Mouse (Mus musculus) lung, embryonic 16.5 days (tissue): ENCODE data around the gene Ano10. TPM values are rescaled to one million over a fixed set of nuclear protein-coding genes. Genes with fewer than 3 reads are reported as not detected.

Source experiments
- ATAC-seq: fragments of 200-750 bp; cut with Nextera tagmentation; 2 replicates; pipeline ENCODE4 v1.8.0; 2017; ENCODE audit warnings: low read depth, mild to moderate bottlenecking, moderate library complexity
- H3K27ac ChIP-seq: fragments of 300-500 bp; sonication (generic); 2 replicates; pipeline ENCODE4 v1.5.1; 2014; ENCODE audit warnings: mild to moderate bottlenecking, control low read depth, low read length
- H3K27me3 ChIP-seq: fragments of 300-500 bp; sonication (generic); 2 replicates; pipeline ENCODE4 v1.6.1; 2014; ENCODE audit warnings: low read depth, low read length, mixed read lengths; ENCODE audit not compliant: control insufficient read depth, insufficient read depth
- H3K36me3 ChIP-seq: fragments of 300-500 bp; sonication (generic); 2 replicates; pipeline ENCODE4 v1.6.1; 2014; ENCODE audit warnings: low read length; ENCODE audit not compliant: control insufficient read depth, insufficient read depth
- H3K4me1 ChIP-seq: fragments of 300-500 bp; sonication (generic); replicated peaks from 2 replicates; pipeline ENCODE4 v1.6.1; 2014; ENCODE audit warnings: low read length, mixed read lengths; ENCODE audit not compliant: control insufficient read depth, insufficient read depth
- H3K4me2 ChIP-seq: fragments of 300-500 bp; sonication (generic); 2 replicates; pipeline ENCODE4 v1.6.1; 2014; ENCODE audit warnings: low read depth, low read length, control low read depth
- H3K4me3 ChIP-seq: fragments of 300-500 bp; sonication (generic); 2 replicates; pipeline ENCODE4 v1.5.1; 2014; ENCODE audit warnings: mild to moderate bottlenecking, low read length, control low read depth
- H3K9ac ChIP-seq: fragments of 300-500 bp; sonication (generic); 2 replicates; pipeline ENCODE4 v1.6.1; 2014; ENCODE audit warnings: low read length, control low read depth
- H3K9me3 ChIP-seq: fragments of 300-500 bp; sonication (generic); 2 replicates; pipeline ENCODE4 v1.6.1; 2016; ENCODE audit warnings: low read length; ENCODE audit not compliant: control insufficient read depth
- WGBS: fragments of 180-500 bp; shearing (Covaris S2); extraction: QIAGEN DNeasy Blood & Tissue Kit; methylation state at CpG from one replicate; pipeline ENCODE4 v1.1.7; 2014; 5-methylcytosine and 5-hydroxymethylcytosine counted together
- polyA plus RNA-seq: library from polyadenylated mRNA; unstranded; fragments of >200 nt; fragmentation: Nextera tagmentation; extraction: Ambion mirVana; gene quantifications from 2 replicates; pipeline ENCODE4 v1.2.1, GENCODE M21; 2015

Gene Ano10
- polyA plus RNA-seq, 1 experiment from 2014 or later = 31.8 TPM

DNA sequence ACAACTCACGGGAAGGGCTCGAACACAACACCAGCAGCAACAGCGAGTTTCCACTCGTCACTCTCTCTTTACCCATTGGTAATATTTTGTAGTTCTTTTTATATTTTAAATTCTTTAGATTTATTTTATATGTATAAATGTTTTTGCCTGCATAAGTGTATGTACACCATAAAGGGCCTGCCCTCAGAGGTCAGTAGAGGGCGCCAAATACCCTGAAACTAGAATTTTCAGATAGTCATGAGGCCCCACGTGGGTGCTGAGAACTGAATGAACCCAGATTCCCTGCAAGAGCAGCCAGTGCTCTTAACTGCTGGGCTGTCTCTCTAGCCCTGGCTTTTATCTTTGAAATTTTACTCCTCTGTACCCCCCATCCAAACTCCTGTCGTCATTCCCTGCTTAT lies 89.7 kb downstream of the Ano10 start:
- WGBS = 73% methylated on average over 7 of the region's 7 CpGs
- peaks cover 2% of the 10 kb centered on the region; the same call in 1 of the 2 replicates for H3K9me3 ChIP-seq
- peaks cover 10% of the 10 kb centered on the region for H3K4me1 ChIP-seq
- no peak overlapping the region for H3K9ac ChIP-seq
- no peak overlapping the region for H3K4me3 ChIP-seq
- no peaks in the 10 kb centered on the region for H3K36me3 ChIP-seq
- no peak overlapping the region for H3K4me2 ChIP-seq
- no peak overlapping the region for H3K27ac ChIP-seq
- ATAC-seq = 0 out of 2 replicates have a peak, but pooled peaks have one; percentile 9
- no peaks in the 10 kb centered on the region for H3K27me3 ChIP-seq

DNA sequence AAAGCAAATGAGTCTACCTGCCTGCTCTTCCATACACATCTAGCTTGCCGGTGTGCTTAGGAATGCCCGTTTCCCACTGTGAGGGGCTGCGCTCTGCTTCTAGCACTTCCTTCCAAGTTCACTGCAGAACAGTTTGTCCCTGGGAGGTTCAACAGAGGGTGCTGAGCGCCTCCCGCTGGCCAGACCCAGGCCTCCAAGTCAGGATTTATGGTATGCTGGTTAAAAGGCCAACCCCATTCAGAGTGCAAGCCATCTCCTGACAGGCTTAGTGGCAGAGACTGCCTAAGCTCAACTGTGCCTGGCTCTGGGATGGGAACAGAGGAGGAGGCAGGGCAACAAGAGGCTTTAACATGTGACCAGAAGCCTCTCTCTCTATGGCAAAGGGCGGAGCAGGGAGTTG lies 95.0 kb downstream of the Ano10 start:
- Histone ChIP-seq H3K27ac (no peak overlapping the region), H3K4me1 (peaks cover 17% of the 10 kb centered on the region), H3K4me3 (no peak overlapping the region), H3K36me3 (no peaks in the 10 kb centered on the region), H3K27me3 (no peaks in the 10 kb centered on the region), H3K9me3 (no peaks in the 10 kb centered on the region), H3K9ac (no peak overlapping the region), H3K4me2 (no peak overlapping the region)
- whole genome bisulfite sequencing = 42% methylated on average over 6 of the region's 6 CpGs
- ATAC-seq = 0 out of 2 replicates have a peak, but pooled peaks have one; percentile 24

DNA sequence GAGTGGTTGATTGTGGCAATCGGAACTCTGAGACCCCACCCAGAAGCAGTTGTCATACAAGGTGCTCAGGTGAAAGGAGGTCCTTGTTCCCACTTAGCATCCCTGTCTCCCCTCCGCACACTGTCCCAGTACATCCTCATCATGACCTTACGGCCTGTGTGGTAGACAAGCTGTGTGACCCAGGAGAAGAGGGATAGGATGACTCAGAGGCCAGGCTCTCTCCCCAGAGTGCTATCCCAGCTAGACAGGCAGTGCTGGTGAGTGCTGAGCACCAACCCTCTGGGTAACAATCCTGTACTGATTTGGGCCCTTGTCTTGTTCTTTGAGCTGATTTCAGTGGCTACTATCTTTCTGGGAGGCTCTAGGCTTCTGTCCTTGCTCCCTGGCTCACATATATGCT lies 95.6 kb downstream of the Ano10 start:
- peaks cover 21% of the 10 kb centered on the region for H3K4me1 ChIP-seq
- H3K36me3 ChIP-seq = no peaks in the 10 kb centered on the region
- H3K9me3 ChIP-seq = no peaks in the 10 kb centered on the region
- no peak for ATAC-seq
- 92% methylated on average over 3 of the region's 3 CpGs for WGBS
- H3K4me3 ChIP-seq = no peak overlapping the region
- no peak overlapping the region for H3K4me2 ChIP-seq
- H3K27ac ChIP-seq = no peak overlapping the region
- H3K9ac ChIP-seq = no peak overlapping the region
- no peaks in the 10 kb centered on the region for H3K27me3 ChIP-seq

- no peak overlapping the region for H3K9ac ChIP-seq
- H3K9me3 ChIP-seq = no peaks in the 10 kb centered on the region
- ATAC-seq = no peak
- no peaks in the 10 kb centered on the region for H3K27me3 ChIP-seq
- H3K4me1 ChIP-seq = peaks cover 22% of the 10 kb centered on the region
- 65% methylated on average over 5 of the region's 5 CpGs for WGBS
- H3K36me3 ChIP-seq = no peaks in the 10 kb centered on the region
- no peak overlapping the region for H3K4me3 ChIP-seq
- H3K27ac ChIP-seq = peak overlapping the region; percentile 43; the same call in 1 of the 2 replicates
- H3K4me2 ChIP-seq = no peak overlapping the region
These were observed 97.2 kb downstream of the Ano10 start for GRCm38 (mm10) chr9:122197021-122197420.

DNA sequence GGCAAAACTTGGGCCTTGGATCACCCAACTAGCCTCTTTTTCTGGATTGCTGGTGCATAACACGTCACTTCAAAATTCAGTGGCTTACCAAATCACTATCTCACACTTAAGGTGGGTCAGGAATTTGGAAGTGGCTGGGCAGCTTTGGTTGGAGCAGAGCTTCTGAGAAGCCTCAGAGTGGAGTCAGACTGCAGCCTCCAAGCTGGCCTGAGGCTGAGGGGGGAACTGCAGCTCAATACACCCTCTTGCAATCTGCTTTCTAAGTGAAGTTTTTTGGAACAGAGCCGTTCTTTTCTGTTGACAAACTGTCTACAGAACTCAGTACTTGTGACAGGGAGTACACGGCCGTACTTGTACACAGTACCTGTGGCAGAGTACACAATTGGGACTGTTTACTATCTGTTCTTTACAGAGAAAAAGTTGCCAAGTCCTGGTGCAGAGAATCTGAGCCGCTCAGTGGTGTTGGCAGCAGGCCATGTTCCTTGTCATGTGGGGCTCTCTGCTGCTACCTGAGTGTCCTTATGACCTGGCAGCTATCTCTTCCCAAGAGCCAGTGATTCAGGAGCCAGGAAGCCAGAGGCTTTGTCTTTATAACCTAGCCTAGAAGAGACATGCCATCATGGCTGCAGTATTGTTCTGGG lies 99.1 kb downstream of the Ano10 start:
- H3K9ac ChIP-seq = no peak overlapping the region
- no peaks in the 10 kb centered on the region for H3K9me3 ChIP-seq
- H3K4me3 ChIP-seq = no peak overlapping the region
- ATAC-seq = peak; percentile 58
- no peak overlapping the region for H3K4me2 ChIP-seq
- H3K27ac ChIP-seq = peak overlapping the region; percentile 60
- H3K4me1 ChIP-seq = peaks cover 22% of the 10 kb centered on the region
- no peaks in the 10 kb centered on the region for H3K27me3 ChIP-seq
- no peaks in the 10 kb centered on the region for H3K36me3 ChIP-seq
- WGBS = 35% methylated on average over 5 of the region's 5 CpGs

DNA sequence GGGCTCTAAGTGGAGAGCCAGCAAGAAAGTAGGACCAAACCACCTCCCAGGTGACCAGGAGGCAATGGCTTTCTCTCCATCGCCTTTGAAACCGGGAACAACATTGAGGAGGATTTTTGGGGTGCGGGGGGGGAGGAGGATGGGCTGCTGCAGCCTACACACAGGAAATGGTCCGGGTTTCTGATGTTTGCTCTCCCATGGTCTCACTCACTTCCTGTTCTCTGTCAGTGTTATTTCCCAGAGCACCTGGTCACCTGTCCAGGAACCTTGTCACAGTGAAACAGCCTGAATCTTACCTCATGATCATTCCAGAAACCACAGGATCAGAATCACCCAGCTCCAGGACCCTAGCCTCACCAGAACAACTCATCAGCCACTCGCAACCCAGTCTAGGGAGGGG lies 100.4 kb downstream of the Ano10 start:
- H3K4me2 ChIP-seq = no peak overlapping the region
- H3K36me3 ChIP-seq = no peaks in the 10 kb centered on the region
- H3K27me3 ChIP-seq = no peaks in the 10 kb centered on the region
- no peak overlapping the region for H3K9ac ChIP-seq
- no peaks in the 10 kb centered on the region for H3K9me3 ChIP-seq
- H3K4me3 ChIP-seq = no peak overlapping the region
- H3K27ac ChIP-seq = no peak overlapping the region
- peaks cover 22% of the 10 kb centered on the region for H3K4me1 ChIP-seq
- ATAC-seq = no peak
- 83% methylated on average over 5 of the region's 5 CpGs for WGBS

GRCm38 (mm10) chr9:122193361-122193760 lies 100.9 kb downstream of the Ano10 start:
- WGBS = 56% methylated on average over 5 of the region's 5 CpGs
- Histone ChIP-seq H3K9me3 (no peaks in the 10 kb centered on the region), H3K27me3 (no peaks in the 10 kb centered on the region), H3K4me2 (no peak overlapping the region), H3K36me3 (no peaks in the 10 kb centered on the region), H3K4me3 (no peak overlapping the region), H3K9ac (no peak overlapping the region), H3K27ac (no peak overlapping the region), H3K4me1 (peaks cover 22% of the 10 kb centered on the region)
- ATAC-seq = no peak

GRCm38 (mm10) chr9:122188724-122189123 lies 105.5 kb downstream of the Ano10 start:
- H3K4me1 ChIP-seq = peaks cover 2% of the 10 kb centered on the region
- H3K4me3 ChIP-seq = no peak overlapping the region
- H3K36me3 ChIP-seq = no peaks in the 10 kb centered on the region
- no peak overlapping the region for H3K9ac ChIP-seq
- ATAC-seq = 0 out of 2 replicates have a peak, but pooled peaks have one; percentile 16
- H3K27ac ChIP-seq = no peak overlapping the region
- no peaks in the 10 kb centered on the region for H3K27me3 ChIP-seq
- no peak overlapping the region for H3K4me2 ChIP-seq
- H3K9me3 ChIP-seq = no peaks in the 10 kb centered on the region
- 26% methylated on average over 1 of the region's 1 CpGs for WGBS

DNA sequence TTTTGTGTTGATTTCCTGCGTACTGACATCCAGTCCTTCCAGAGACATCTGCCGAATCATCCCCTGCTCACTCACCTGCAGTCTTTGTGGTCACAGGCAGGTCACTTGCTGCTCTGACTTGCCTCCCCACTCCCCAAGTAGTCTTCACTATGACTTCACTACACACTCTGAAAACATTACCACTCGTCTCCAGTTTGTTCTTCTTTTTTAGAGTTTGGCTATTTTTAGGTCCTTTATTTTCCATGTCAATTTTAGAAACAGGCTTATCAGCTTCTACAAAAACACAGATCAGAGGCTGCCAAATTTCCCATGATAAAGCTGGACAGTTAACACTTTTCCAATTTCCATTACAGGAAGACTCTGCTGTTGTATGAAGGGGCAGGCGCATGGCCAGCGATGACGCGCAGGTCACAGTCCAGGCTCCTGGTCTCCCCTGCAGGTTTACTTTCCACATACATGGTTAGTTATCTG lies 106.7 kb downstream of the Ano10 start:
- ATAC-seq = no peak
- Histone ChIP-seq H3K9ac (no peak overlapping the region), H3K36me3 (no peaks in the 10 kb centered on the region), H3K4me1 (no peaks in the 10 kb centered on the region), H3K4me2 (no peak overlapping the region), H3K4me3 (no peak overlapping the region), H3K27ac (no peak overlapping the region), H3K27me3 (no peaks in the 10 kb centered on the region), H3K9me3 (no peaks in the 10 kb centered on the region)
- WGBS = 71% methylated on average over 7 of the region's 7 CpGs
